Mouse (Mus musculus) brain, embryonic 14.5 days (tissue): ENCODE measurements at regions not wholly inside any gene's neighbourhood (a gene's known extent, or its start where the extent isn't known, plus 50 kb on each side); places are given as distances from the start of the nearest gene placed in this dataset.

Experiments used
- CTCF ChIP-seq: fragments of 200-500 bp; IDR thresholded peaks from 2 replicates; pipeline ENCODE4 v1.5.1; 2012; ENCODE audit warnings: inconsistent platforms, mild to moderate bottlenecking, moderate library complexity, borderline replicate concordance; ENCODE audit not compliant: insufficient read depth, insufficient read length; ENCODE audit errors: extremely low read depth
- POLR2A ChIP-seq: fragments of 200-500 bp; IDR thresholded peaks from 2 replicates; pipeline ENCODE4 v1.6.1; 2012; ENCODE audit warnings: mild to moderate bottlenecking, inconsistent platforms, borderline replicate concordance; ENCODE audit not compliant: poor library complexity, insufficient read depth, insufficient read length, severe bottlenecking; ENCODE audit errors: extremely low read depth

GRCm38 (mm10) chr5:64498431-64498830 lies 304.8 kb upstream of the Klf3 start:
- TF ChIP-seq CTCF, result no peak
- no peak for TF ChIP-seq POLR2A
